Mouse (Mus musculus): Measurements from ENCODE around the gene Xcr1. TPM values are rescaled to one million over a fixed set of nuclear protein-coding genes. Genes with fewer than 3 reads are reported as not detected.

Xcr1 gene
- polyA plus RNA-seq, 1 experiment from 2014 or later = not detected

DNA sequence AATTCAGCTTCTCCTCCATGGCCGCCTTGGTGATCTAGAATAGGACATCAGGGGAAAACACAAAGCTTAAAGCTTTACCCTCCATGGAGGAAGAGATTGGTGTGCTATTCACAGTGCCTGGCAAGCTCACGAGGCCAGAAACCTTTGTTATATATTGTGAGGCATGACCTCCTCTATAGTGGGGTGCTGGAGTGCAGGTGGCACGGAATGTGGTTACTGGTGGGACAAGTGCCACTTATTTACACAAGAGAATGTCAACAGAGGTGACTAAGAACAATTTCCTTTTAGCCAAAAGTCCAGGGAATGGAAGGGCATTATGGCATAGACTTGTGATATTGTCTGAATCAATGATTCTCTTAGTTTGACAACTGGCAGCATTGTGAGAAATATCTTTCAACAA, 35.2 kb downstream of the Xcr1 start:
- H3K4me3 ChIP-seq (replicated peaks; ENCODE audit: low read length) = no peak overlapping the region
- no peak overlapping the region for H3K27ac ChIP-seq (ENCODE audit: low read length)
- H3K4me2 ChIP-seq (ENCODE audit: low read depth, low read length) = no peak overlapping the region
- no peaks in the 10 kb centered on the region for H3K4me1 ChIP-seq (ENCODE audit: control insufficient read depth, insufficient read depth, low read length)
- no peaks in the 10 kb centered on the region for H3K9me3 ChIP-seq (replicated peaks; ENCODE audit: control insufficient read depth, low read length)
- H3K9ac ChIP-seq (ENCODE audit: low read length) = no peak overlapping the region
- H3K27me3 ChIP-seq (ENCODE audit: control insufficient read depth, insufficient read depth, low read length) = no peaks in the 10 kb centered on the region
- 69% methylated on average over 3 of the region's 3 CpGs for WGBS
- peaks cover 18% of the 10 kb centered on the region for H3K36me3 ChIP-seq (ENCODE audit: control insufficient read depth, insufficient read depth, low read length)
- ATAC-seq (ENCODE audit: insufficient read depth, low FRiP score) = no peak

DNA sequence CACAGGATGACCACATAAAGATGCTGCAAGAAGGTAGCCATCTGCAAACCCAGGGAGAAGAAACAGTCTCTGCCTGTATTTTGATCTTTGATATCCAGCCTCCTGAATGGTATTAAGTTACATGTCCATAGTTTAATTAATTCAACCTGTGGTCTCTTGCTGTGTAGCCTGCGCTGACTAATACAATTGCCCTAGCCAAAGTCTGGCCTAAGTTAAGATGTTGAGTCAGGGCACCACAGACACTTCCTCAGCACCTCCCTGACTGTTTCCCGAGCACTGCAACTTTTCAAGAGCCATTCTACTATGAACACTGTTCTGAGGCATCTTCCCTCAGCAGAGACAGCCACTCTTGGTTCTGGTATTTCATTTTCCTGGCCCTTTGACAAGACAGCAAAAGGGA, 43.2 kb downstream of the Xcr1 start:
- Histone ChIP-seq H3K27me3 (ENCODE audit: control insufficient read depth, insufficient read depth, low read length) (no peaks in the 10 kb centered on the region), H3K4me3 (replicated peaks; ENCODE audit: low read length) (no peak overlapping the region), H3K9me3 (replicated peaks; ENCODE audit: control insufficient read depth, low read length) (no peaks in the 10 kb centered on the region), H3K36me3 (ENCODE audit: control insufficient read depth, insufficient read depth, low read length) (peaks cover 23% of the 10 kb centered on the region; the same call in 1 of the 2 replicates), H3K4me1 (ENCODE audit: control insufficient read depth, insufficient read depth, low read length) (no peaks in the 10 kb centered on the region), H3K4me2 (ENCODE audit: low read depth, low read length) (no peak overlapping the region), H3K27ac (ENCODE audit: low read length) (no peak overlapping the region), H3K9ac (ENCODE audit: low read length) (no peak overlapping the region)
- ATAC-seq (ENCODE audit: insufficient read depth, low FRiP score) = no peak
- WGBS = 84% methylated on average over 2 of the region's 2 CpGs

DNA sequence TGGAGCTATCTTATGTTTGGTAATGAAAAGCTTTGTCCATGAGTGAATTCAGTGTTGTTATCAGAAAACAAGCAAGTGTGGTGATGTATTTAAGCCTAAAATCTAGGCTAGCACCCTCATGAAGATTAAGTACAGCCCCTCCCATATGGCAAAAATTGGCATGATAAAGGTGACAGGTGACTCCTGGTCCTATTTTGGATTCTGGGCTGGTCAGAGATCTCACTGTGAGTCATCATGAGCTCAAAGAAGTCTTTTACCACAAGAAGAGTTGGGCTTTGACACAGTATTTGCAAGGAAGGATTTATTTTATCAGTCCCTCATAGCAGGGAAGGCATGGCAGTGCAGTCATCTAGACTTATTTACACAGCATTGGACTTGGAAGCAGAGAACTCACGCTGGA, 45.8 kb downstream of the Xcr1 start:
- H3K36me3 ChIP-seq (ENCODE audit: control insufficient read depth, insufficient read depth, low read length) = peaks cover 13% of the 10 kb centered on the region; the same call in 1 of the 2 replicates

DNA sequence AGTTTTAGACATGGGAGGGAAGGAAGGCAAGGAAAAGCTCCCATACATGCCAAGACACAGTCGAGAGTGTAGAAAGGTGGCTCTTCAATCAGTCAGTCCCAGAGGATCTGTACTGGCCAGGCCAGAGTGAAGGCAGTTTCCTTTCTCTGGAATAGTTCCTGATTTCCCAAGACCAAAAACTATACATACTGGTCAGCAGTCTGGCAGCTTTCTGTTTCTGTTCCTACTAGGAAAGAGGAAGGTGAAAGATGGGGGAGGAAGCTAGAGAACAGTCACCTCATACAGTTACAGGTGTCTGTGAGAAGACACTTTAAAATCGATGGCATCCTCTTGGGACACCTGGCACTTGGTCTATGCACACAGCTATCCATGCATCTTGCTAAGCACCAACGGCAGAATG, 46.4 kb downstream of the Xcr1 start:
- Histone ChIP-seq H3K27me3 (ENCODE audit: control insufficient read depth, insufficient read depth, low read length) (no peaks in the 10 kb centered on the region), H3K4me1 (ENCODE audit: control insufficient read depth, insufficient read depth, low read length) (no peaks in the 10 kb centered on the region), H3K4me3 (replicated peaks; ENCODE audit: low read length) (no peak overlapping the region), H3K4me2 (ENCODE audit: low read depth, low read length) (no peak overlapping the region), H3K27ac (ENCODE audit: low read length) (no peak overlapping the region), H3K9ac (ENCODE audit: low read length) (no peak overlapping the region), H3K9me3 (replicated peaks; ENCODE audit: control insufficient read depth, low read length) (no peaks in the 10 kb centered on the region), H3K36me3 (ENCODE audit: control insufficient read depth, insufficient read depth, low read length) (peaks cover 19% of the 10 kb centered on the region)
- no peak for ATAC-seq (ENCODE audit: insufficient read depth, low FRiP score)
- WGBS = 88% methylated on average over 3 of the region's 3 CpGs

More for the DNA sequence above, 45.8 kb downstream of the Xcr1 start:
- WGBS = 76% methylated on average over 1 of the region's 1 CpGs
- no peak overlapping the region for H3K27ac ChIP-seq (ENCODE audit: low read length)
- H3K4me1 ChIP-seq (ENCODE audit: control insufficient read depth, insufficient read depth, low read length) = no peaks in the 10 kb centered on the region
- no peak overlapping the region for H3K9ac ChIP-seq (ENCODE audit: low read length)
- H3K27me3 ChIP-seq (ENCODE audit: control insufficient read depth, insufficient read depth, low read length) = no peaks in the 10 kb centered on the region
- H3K4me2 ChIP-seq (ENCODE audit: low read depth, low read length) = no peak overlapping the region
- no peak overlapping the region for H3K4me3 ChIP-seq (replicated peaks; ENCODE audit: low read length)
- no peaks in the 10 kb centered on the region for H3K9me3 ChIP-seq (replicated peaks; ENCODE audit: control insufficient read depth, low read length)
- no peak for ATAC-seq (ENCODE audit: insufficient read depth, low FRiP score)

DNA sequence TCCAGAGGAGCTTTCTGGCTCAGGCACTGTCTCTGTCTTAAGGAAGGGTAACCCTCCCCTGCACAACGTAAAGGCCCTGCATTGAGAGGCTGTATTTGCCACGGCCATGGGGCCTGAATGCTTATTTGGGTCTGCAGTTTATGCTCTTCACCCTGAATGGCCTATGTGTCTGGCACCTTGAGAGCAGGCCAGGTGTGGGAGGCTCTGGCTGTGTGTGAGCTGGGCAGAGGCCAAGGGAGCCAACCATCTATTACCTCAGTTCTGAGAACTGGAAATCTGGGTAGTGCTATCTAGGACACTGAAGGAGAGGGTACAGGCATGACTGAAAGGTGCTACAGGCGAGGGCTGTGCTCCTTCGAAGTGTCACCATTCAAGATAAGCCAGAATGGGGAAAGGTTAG, 47.0 kb downstream of the Xcr1 start:
- H3K4me2 ChIP-seq (ENCODE audit: low read depth, low read length) = no peak overlapping the region
- no peak overlapping the region for H3K27ac ChIP-seq (ENCODE audit: low read length)
- no peaks in the 10 kb centered on the region for H3K4me1 ChIP-seq (ENCODE audit: control insufficient read depth, insufficient read depth, low read length)
- no peak overlapping the region for H3K9ac ChIP-seq (ENCODE audit: low read length)
- 88% methylated on average over 4 of the region's 4 CpGs for WGBS
- H3K36me3 ChIP-seq (ENCODE audit: control insufficient read depth, insufficient read depth, low read length) = peaks cover 20% of the 10 kb centered on the region
- no peaks in the 10 kb centered on the region for H3K27me3 ChIP-seq (ENCODE audit: control insufficient read depth, insufficient read depth, low read length)
- ATAC-seq (ENCODE audit: insufficient read depth, low FRiP score) = no peak
- no peak overlapping the region for H3K4me3 ChIP-seq (replicated peaks; ENCODE audit: low read length)
- H3K9me3 ChIP-seq (replicated peaks; ENCODE audit: control insufficient read depth, low read length) = no peaks in the 10 kb centered on the region

DNA sequence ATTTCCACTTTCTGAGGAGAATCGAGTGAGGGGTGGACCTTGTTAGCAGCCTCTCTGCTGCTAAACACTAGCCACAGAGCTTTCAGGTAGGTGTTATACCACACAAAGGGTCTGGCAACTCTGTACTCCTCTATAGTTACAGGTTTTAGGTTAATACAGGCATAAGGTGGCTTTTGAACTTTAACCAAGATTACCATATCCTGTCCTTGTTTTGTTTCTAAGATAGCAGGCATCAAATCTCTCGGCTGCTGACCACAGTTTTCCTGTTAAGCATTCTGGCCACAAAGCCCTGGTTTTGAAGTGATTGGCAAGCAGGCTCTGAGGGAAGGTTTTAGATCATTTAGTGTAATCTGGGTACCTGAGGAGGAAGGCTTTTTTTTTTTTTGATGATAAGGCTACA, 47.5 kb downstream of the Xcr1 start:
- Histone ChIP-seq H3K4me3 (replicated peaks; ENCODE audit: low read length) (no peak overlapping the region), H3K9me3 (replicated peaks; ENCODE audit: control insufficient read depth, low read length) (no peaks in the 10 kb centered on the region), H3K4me1 (ENCODE audit: control insufficient read depth, insufficient read depth, low read length) (no peaks in the 10 kb centered on the region), H3K36me3 (ENCODE audit: control insufficient read depth, insufficient read depth, low read length) (peaks cover 20% of the 10 kb centered on the region), H3K9ac (ENCODE audit: low read length) (no peak overlapping the region), H3K27me3 (ENCODE audit: control insufficient read depth, insufficient read depth, low read length) (no peaks in the 10 kb centered on the region), H3K27ac (ENCODE audit: low read length) (no peak overlapping the region), H3K4me2 (ENCODE audit: low read depth, low read length) (no peak overlapping the region)
- no peak for ATAC-seq (ENCODE audit: insufficient read depth, low FRiP score)
- 77% methylated on average over 2 of the region's 2 CpGs for WGBS

DNA sequence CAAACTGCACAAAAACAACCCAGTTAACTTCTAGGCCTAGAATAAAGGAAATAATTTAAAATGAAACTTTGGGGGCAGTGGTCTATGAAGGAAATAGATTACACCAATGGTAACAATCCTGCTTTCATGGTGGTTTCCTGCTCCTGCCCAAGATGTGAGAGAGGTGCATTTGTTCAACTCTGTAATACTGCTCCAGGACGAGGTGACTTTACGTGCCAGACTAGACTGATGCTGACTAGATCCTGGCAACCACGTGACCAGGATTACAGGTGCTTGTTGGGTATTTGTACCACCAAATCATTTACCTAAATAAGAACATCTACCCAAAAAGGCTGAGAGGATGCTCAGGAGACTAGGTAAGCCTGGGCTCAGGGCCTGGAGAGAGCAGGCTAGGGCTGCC, 50.0 kb downstream of the Xcr1 start:
- no peak for ATAC-seq (ENCODE audit: insufficient read depth, low FRiP score)
- WGBS = 90% methylated on average over 3 of the region's 3 CpGs
- no peaks in the 10 kb centered on the region for H3K27me3 ChIP-seq (ENCODE audit: control insufficient read depth, insufficient read depth, low read length)
- no peaks in the 10 kb centered on the region for H3K9me3 ChIP-seq (replicated peaks; ENCODE audit: control insufficient read depth, low read length)
- H3K4me1 ChIP-seq (ENCODE audit: control insufficient read depth, insufficient read depth, low read length) = no peaks in the 10 kb centered on the region
- H3K9ac ChIP-seq (ENCODE audit: low read length) = no peak overlapping the region
- H3K4me3 ChIP-seq (replicated peaks; ENCODE audit: low read length) = no peak overlapping the region
- no peak overlapping the region for H3K4me2 ChIP-seq (ENCODE audit: low read depth, low read length)
- peaks cover 9% of the 10 kb centered on the region for H3K36me3 ChIP-seq (ENCODE audit: control insufficient read depth, insufficient read depth, low read length)
- no peak overlapping the region for H3K27ac ChIP-seq (ENCODE audit: low read length)

DNA sequence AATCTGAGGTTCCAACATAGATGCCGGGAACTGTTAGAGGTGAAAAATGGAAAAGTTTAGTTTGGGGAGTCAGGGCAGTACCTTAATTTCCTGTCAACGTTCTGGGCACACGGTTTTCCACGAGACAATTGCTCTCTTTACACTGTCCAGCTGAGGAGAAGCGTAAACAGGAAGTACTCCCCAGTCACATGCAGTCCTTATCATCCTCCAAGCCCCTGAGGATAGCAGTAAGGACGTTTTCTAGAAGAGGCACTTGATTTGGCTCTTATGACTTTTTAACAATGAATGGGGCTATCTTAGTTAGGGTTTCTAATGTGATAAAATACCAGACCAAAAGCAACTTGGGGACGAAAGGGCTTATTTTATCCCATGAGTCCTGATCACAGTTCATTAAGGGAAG, 53.2 kb downstream of the Xcr1 start:
- no peak for ATAC-seq (ENCODE audit: insufficient read depth, low FRiP score)
- 54% methylated on average over 7 of the region's 7 CpGs for WGBS
- H3K27me3 ChIP-seq (ENCODE audit: control insufficient read depth, insufficient read depth, low read length) = no peaks in the 10 kb centered on the region

DNA sequence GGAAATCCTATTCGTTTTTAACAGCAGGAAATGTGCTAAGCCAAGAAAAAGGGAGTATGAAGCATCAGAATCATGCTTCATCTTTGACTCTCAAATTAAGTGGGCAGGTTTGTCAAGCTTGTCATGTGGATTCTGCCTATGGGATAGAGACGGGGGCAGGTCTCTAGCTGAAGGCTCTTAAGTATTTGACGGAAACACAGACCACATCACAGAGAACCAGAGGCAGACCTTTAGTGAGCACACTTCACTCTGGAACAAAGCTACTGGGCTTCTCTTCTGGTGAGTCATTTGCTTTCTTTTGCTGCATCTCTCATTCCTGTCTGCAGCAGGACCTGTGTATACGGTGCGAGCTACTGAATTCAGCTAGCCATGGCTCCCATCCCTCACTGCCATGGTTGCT, 55.6 kb downstream of the Xcr1 start, which contains the start of gene Cxcr6:
TSS of gene Cxcr6 (plus strand) at position 209 of the 400 bp plus-strand sequence.
- ATAC-seq (ENCODE audit: insufficient read depth, low FRiP score) = no peak
- Histone ChIP-seq H3K36me3 (ENCODE audit: control insufficient read depth, insufficient read depth, low read length) (peaks cover 7% of the 10 kb centered on the region; the same call in 1 of the 2 replicates), H3K4me2 (ENCODE audit: low read depth, low read length) (no peak within 1 kb of the TSS), H3K27me3 (ENCODE audit: control insufficient read depth, insufficient read depth, low read length) (no peaks in the 10 kb centered on the region), H3K4me3 (replicated peaks; ENCODE audit: low read length) (no peak within 1 kb of the TSS), H3K27ac (ENCODE audit: low read length) (no peak within 1 kb of the TSS), H3K4me1 (ENCODE audit: control insufficient read depth, insufficient read depth, low read length) (no peaks in the 10 kb centered on the region), H3K9me3 (replicated peaks; ENCODE audit: control insufficient read depth, low read length) (no peaks in the 10 kb centered on the region), H3K9ac (ENCODE audit: low read length) (no peak within 1 kb of the TSS)
- 86% methylated on average over 5 of the region's 5 CpGs for WGBS

More for the DNA sequence above, 53.2 kb downstream of the Xcr1 start:
- Histone ChIP-seq H3K9me3 (replicated peaks; ENCODE audit: control insufficient read depth, low read length) (no peaks in the 10 kb centered on the region), H3K27ac (ENCODE audit: low read length) (no peak overlapping the region), H3K36me3 (ENCODE audit: control insufficient read depth, insufficient read depth, low read length) (peaks cover 7% of the 10 kb centered on the region; the same call in 1 of the 2 replicates), H3K9ac (ENCODE audit: low read length) (no peak overlapping the region), H3K4me1 (ENCODE audit: control insufficient read depth, insufficient read depth, low read length) (no peaks in the 10 kb centered on the region), H3K4me2 (ENCODE audit: low read depth, low read length) (no peak overlapping the region), H3K4me3 (replicated peaks; ENCODE audit: low read length) (no peak overlapping the region)

DNA sequence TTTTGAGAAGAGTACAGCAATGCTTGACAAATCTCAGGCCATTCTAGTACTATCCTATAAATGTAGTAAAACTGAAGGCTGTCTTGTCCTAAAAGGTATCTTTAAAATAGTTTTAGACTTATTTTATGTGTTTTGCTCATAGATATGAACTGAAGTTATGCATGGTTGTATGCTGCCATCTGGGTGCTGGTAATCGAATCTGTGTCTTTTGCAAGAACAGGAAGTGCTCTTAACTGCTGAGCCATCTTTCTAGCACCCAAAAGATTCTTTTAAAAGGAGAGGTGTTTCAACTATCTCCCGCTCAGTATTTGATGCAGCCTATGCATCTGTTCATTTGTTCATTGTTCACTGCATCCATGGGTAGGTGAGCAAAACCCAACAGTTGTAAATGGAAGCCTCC, 56.6 kb downstream of the Xcr1 start:
- Histone ChIP-seq H3K4me2 (ENCODE audit: low read depth, low read length) (no peak overlapping the region), H3K9ac (ENCODE audit: low read length) (no peak overlapping the region), H3K9me3 (replicated peaks; ENCODE audit: control insufficient read depth, low read length) (no peaks in the 10 kb centered on the region), H3K27ac (ENCODE audit: low read length) (no peak overlapping the region), H3K36me3 (ENCODE audit: control insufficient read depth, insufficient read depth, low read length) (0 out of 2 replicates have a peak, but pooled peaks cover 2% of the 10 kb centered on the region), H3K27me3 (ENCODE audit: control insufficient read depth, insufficient read depth, low read length) (no peaks in the 10 kb centered on the region), H3K4me3 (replicated peaks; ENCODE audit: low read length) (no peak overlapping the region), H3K4me1 (ENCODE audit: control insufficient read depth, insufficient read depth, low read length) (no peaks in the 10 kb centered on the region)
- 88% methylated on average over 2 of the region's 2 CpGs for WGBS
- ATAC-seq (ENCODE audit: insufficient read depth, low FRiP score) = no peak
